Mouse (Mus musculus): ENCODE results near the gene 4930579G24Rik. TPM values are rescaled to one million over a fixed set of nuclear protein-coding genes. Genes with fewer than 3 reads are reported as not detected.

4930579G24Rik gene
- 24.0 and 25.1 TPM in 2 replicates for polyA plus RNA-seq (2016; fragmentation: Nextera tagmentation; extraction: Ambion mirVana)

GRCm38 (mm10) chr3:79628561-79629415 lies at the start of gene 4930579G24Rik:
TSS of gene 4930579G24Rik (plus strand) at chr3:79629079.
- peak within 1 kb of the TSS; percentile 90 for H3K27ac ChIP-seq
- peaks cover 7% of the 10 kb centered on the region; the same call in 1 of the 2 replicates for H3K4me1 ChIP-seq
- H3K4me3 ChIP-seq: peak within 1 kb of the TSS; percentile 79
- H3K9me3 ChIP-seq: no peaks in the 10 kb centered on the region
- DNase-seq (ENCODE audit: low spot score): peak; percentile 100
- under 1% methylated on average over 60 of the region's 60 CpGs for WGBS
- H3K36me3 ChIP-seq: peaks cover 25% of the 10 kb centered on the region
- H3K27me3 ChIP-seq (ENCODE audit: insufficient read depth, poor library complexity, severe bottlenecking): no peaks in the 10 kb centered on the region

GRCm38 (mm10) chr3:79579891-79580575 lies 48.8 kb upstream of the 4930579G24Rik start:
- Histone ChIP-seq H3K27ac (no peak overlapping the region), H3K36me3 (no peaks in the 10 kb centered on the region), H3K9me3 (no peaks in the 10 kb centered on the region), H3K27me3 (ENCODE audit: insufficient read depth, poor library complexity, severe bottlenecking) (no peaks in the 10 kb centered on the region), H3K4me3 (no peak overlapping the region), H3K4me1 (peaks cover 14% of the 10 kb centered on the region)
- 61% methylated on average over 5 of the region's 5 CpGs for WGBS
- DNase-seq (ENCODE audit: low spot score): no peak

- Histone ChIP-seq H3K27ac (no peak overlapping the region), H3K4me1 (no peaks in the 10 kb centered on the region), H3K27me3 (ENCODE audit: insufficient read depth, poor library complexity, severe bottlenecking) (no peaks in the 10 kb centered on the region), H3K36me3 (no peaks in the 10 kb centered on the region), H3K9me3 (no peaks in the 10 kb centered on the region), H3K4me3 (no peak overlapping the region)
- 5% methylated on average over 6 of the region's 6 CpGs for WGBS
- peak; percentile 94 for DNase-seq (ENCODE audit: low spot score)
Measured at GRCm38 (mm10) chr3:79586804-79587203, 42.1 kb upstream of the 4930579G24Rik start.

GRCm38 (mm10) chr3:79589671-79590070 lies 39.2 kb upstream of the 4930579G24Rik start:
- Histone ChIP-seq H3K27me3 (ENCODE audit: insufficient read depth, poor library complexity, severe bottlenecking) (no peaks in the 10 kb centered on the region), H3K9me3 (no peaks in the 10 kb centered on the region), H3K27ac (no peak overlapping the region), H3K36me3 (peaks cover 14% of the 10 kb centered on the region), H3K4me1 (peaks cover 6% of the 10 kb centered on the region; the same call in 1 of the 2 replicates), H3K4me3 (no peak overlapping the region)
- 78% methylated on average over 2 of the region's 2 CpGs for WGBS
- no peak for DNase-seq (ENCODE audit: low spot score)

GRCm38 (mm10) chr3:79590863-79591792 lies 37.8 kb upstream of the 4930579G24Rik start, which contains the start of gene Ppid:
TSS of gene Ppid (plus strand) at chr3:79591342.
- 2% methylated on average over 63 of the region's 63 CpGs for WGBS
- DNase-seq (ENCODE audit: low spot score): peak; percentile 93
- peaks cover 27% of the 10 kb centered on the region for H3K36me3 ChIP-seq
- no peaks in the 10 kb centered on the region for H3K27me3 ChIP-seq (ENCODE audit: insufficient read depth, poor library complexity, severe bottlenecking)
- H3K27ac ChIP-seq: peak within 1 kb of the TSS; percentile 89
- no peaks in the 10 kb centered on the region for H3K9me3 ChIP-seq
- peak within 1 kb of the TSS; percentile 69 for H3K4me3 ChIP-seq
- H3K4me1 ChIP-seq: peaks cover 6% of the 10 kb centered on the region; the same call in 1 of the 2 replicates

GRCm38 (mm10) chr3:79591793-79592471 lies 36.9 kb upstream of the 4930579G24Rik start:
- Histone ChIP-seq H3K27ac (peak overlapping the region; percentile 89), H3K4me1 (peaks cover 6% of the 10 kb centered on the region; the same call in 1 of the 2 replicates), H3K4me3 (peak overlapping the region; percentile 69), H3K9me3 (no peaks in the 10 kb centered on the region), H3K27me3 (ENCODE audit: insufficient read depth, poor library complexity, severe bottlenecking) (no peaks in the 10 kb centered on the region), H3K36me3 (peaks cover 35% of the 10 kb centered on the region)
- WGBS: 5% methylated on average over 15 of the region's 15 CpGs
- no peak for DNase-seq (ENCODE audit: low spot score)

GRCm38 (mm10) chr3:79595468-79595867 lies 33.4 kb upstream of the 4930579G24Rik start:
- no peak for DNase-seq (ENCODE audit: low spot score)
- no peaks in the 10 kb centered on the region for H3K9me3 ChIP-seq
- 90% methylated on average over 7 of the region's 7 CpGs for WGBS
- no peak overlapping the region for H3K4me3 ChIP-seq
- no peak overlapping the region for H3K27ac ChIP-seq
- H3K36me3 ChIP-seq: peaks cover 71% of the 10 kb centered on the region
- H3K27me3 ChIP-seq (ENCODE audit: insufficient read depth, poor library complexity, severe bottlenecking): no peaks in the 10 kb centered on the region
- H3K4me1 ChIP-seq: peaks cover 6% of the 10 kb centered on the region; the same call in 1 of the 2 replicates

- Histone ChIP-seq H3K27ac (no peak overlapping the region), H3K9me3 (no peaks in the 10 kb centered on the region), H3K4me3 (no peak overlapping the region), H3K4me1 (no peaks in the 10 kb centered on the region), H3K36me3 (peaks cover 73% of the 10 kb centered on the region), H3K27me3 (ENCODE audit: insufficient read depth, poor library complexity, severe bottlenecking) (no peaks in the 10 kb centered on the region)
- WGBS: 94% methylated on average over 2 of the region's 2 CpGs
- DNase-seq (ENCODE audit: low spot score): no peak
Measured at GRCm38 (mm10) chr3:79609886-79610285, 19.0 kb upstream of the 4930579G24Rik start.

- DNase-seq (ENCODE audit: low spot score): no peak
- Histone ChIP-seq H3K27me3 (ENCODE audit: insufficient read depth, poor library complexity, severe bottlenecking) (no peaks in the 10 kb centered on the region), H3K36me3 (peaks cover 20% of the 10 kb centered on the region), H3K9me3 (no peaks in the 10 kb centered on the region), H3K4me1 (peaks cover 7% of the 10 kb centered on the region; the same call in 1 of the 2 replicates), H3K27ac (peak overlapping the region; percentile 90), H3K4me3 (peak overlapping the region; percentile 79)
- WGBS: 29% methylated on average over 10 of the region's 10 CpGs
Measured at GRCm38 (mm10) chr3:79627484-79628181, 1.2 kb upstream of the 4930579G24Rik start.

- peaks cover 19% of the 10 kb centered on the region for H3K36me3 ChIP-seq
Measured at GRCm38 (mm10) chr3:79628182-79628560, 708 bp upstream of the 4930579G24Rik start.

GRCm38 (mm10) chr3:79629416-79629730 lies 494 bp downstream of the 4930579G24Rik start, which contains the start of gene Etfdh:
TSS of gene Etfdh (minus strand) at chr3:79629500.
- H3K4me3 ChIP-seq: peak within 1 kb of the TSS; percentile 79
- peak within 1 kb of the TSS; percentile 90 for H3K27ac ChIP-seq
- H3K9me3 ChIP-seq: no peaks in the 10 kb centered on the region
- H3K27me3 ChIP-seq (ENCODE audit: insufficient read depth, poor library complexity, severe bottlenecking): no peaks in the 10 kb centered on the region
- DNase-seq (ENCODE audit: low spot score): no peak
- peaks cover 7% of the 10 kb centered on the region; the same call in 1 of the 2 replicates for H3K4me1 ChIP-seq
- WGBS: 2% methylated on average over 11 of the region's 11 CpGs
- peaks cover 27% of the 10 kb centered on the region for H3K36me3 ChIP-seq

More at GRCm38 (mm10) chr3:79628182-79628560, 708 bp upstream of the 4930579G24Rik start:
- Histone ChIP-seq H3K27ac (peak overlapping the region; percentile 90), H3K9me3 (no peaks in the 10 kb centered on the region), H3K4me1 (peaks cover 7% of the 10 kb centered on the region; the same call in 1 of the 2 replicates), H3K4me3 (peak overlapping the region; percentile 79), H3K27me3 (ENCODE audit: insufficient read depth, poor library complexity, severe bottlenecking) (no peaks in the 10 kb centered on the region)
- WGBS: 1% methylated on average over 9 of the region's 9 CpGs
- no peak for DNase-seq (ENCODE audit: low spot score)
